Mouse (Mus musculus) lung, embryonic 14.5 days (tissue): ENCODE measurements around the gene Fchsd2. TPM values are rescaled to one million over a fixed set of nuclear protein-coding genes. Genes with fewer than 3 reads are reported as not detected.
A peak's percentile ranks its signal among the peaks of the same experiment; 100 is the strongest.

Experiments used
- ATAC-seq: fragments of 200-750 bp; cut with Nextera tagmentation; 2 replicates; pipeline ENCODE4 v1.8.0; 2017; ENCODE audit warnings: mild to moderate bottlenecking, moderate TSS enrichment, moderate library complexity; ENCODE audit not compliant: insufficient read depth
- DNase-seq: peaks from one replicate; pipeline ENCODE4 v3.0.0-alpha.2; 2015
- H3K27ac ChIP-seq: fragments of 300-500 bp; sonication (generic); 2 replicates; pipeline ENCODE4 v1.5.1; 2014; ENCODE audit warnings: low read depth, mild to moderate bottlenecking, moderate library complexity
- H3K27me3 ChIP-seq: fragments of 300-500 bp; sonication (generic); 2 replicates; pipeline ENCODE4 v1.6.1; 2014; ENCODE audit warnings: low read length, control low read depth; ENCODE audit not compliant: insufficient read depth
- H3K36me3 ChIP-seq: fragments of 300-500 bp; sonication (generic); 2 replicates; pipeline ENCODE4 v1.6.1; 2014; ENCODE audit warnings: control low read depth; ENCODE audit not compliant: insufficient read depth
- H3K4me1 ChIP-seq: fragments of 300-500 bp; sonication (generic); 2 replicates; pipeline ENCODE4 v1.6.1; 2014; ENCODE audit warnings: antibody characterized with exemption, control low read depth; ENCODE audit not compliant: insufficient read depth
- H3K4me2 ChIP-seq: fragments of 300-500 bp; sonication (generic); 2 replicates; pipeline ENCODE4 v1.6.1; 2014; ENCODE audit warnings: mild to moderate bottlenecking
- H3K4me3 ChIP-seq: fragments of 300-500 bp; sonication (generic); 2 replicates; pipeline ENCODE4 v1.5.1; 2014; ENCODE audit warnings: low read depth, low read length
- H3K9ac ChIP-seq: fragments of 300-500 bp; sonication (generic); 2 replicates; pipeline ENCODE4 v1.6.1; 2014
- H3K9me3 ChIP-seq: fragments of 300-500 bp; sonication (generic); 2 replicates; pipeline ENCODE4 v1.6.1; 2016; ENCODE audit warnings: low read depth, low read length, control low read depth
- CTCF ChIP-seq: IDR thresholded peaks from 2 replicates; pipeline ENCODE4 v1.5.1; 2016; ENCODE audit warnings: antibody characterized with exemption, low read depth
- WGBS: fragments of 180-500 bp; shearing (Covaris S2); extraction: QIAGEN DNeasy Blood & Tissue Kit; methylation state at CpG from one replicate; pipeline ENCODE4 v1.1.7; 2014; 5-methylcytosine and 5-hydroxymethylcytosine counted together
- polyA plus RNA-seq: library from polyadenylated mRNA; unstranded; fragments of >200 nt; fragmentation: Nextera tagmentation; extraction: Ambion mirVana; gene quantifications from 2 replicates; pipeline ENCODE4 v1.2.1, GENCODE M21; 2014

Gene Fchsd2
- polyA plus RNA-seq, 1 experiment from 2014 or later = 23.8 TPM

DNA sequence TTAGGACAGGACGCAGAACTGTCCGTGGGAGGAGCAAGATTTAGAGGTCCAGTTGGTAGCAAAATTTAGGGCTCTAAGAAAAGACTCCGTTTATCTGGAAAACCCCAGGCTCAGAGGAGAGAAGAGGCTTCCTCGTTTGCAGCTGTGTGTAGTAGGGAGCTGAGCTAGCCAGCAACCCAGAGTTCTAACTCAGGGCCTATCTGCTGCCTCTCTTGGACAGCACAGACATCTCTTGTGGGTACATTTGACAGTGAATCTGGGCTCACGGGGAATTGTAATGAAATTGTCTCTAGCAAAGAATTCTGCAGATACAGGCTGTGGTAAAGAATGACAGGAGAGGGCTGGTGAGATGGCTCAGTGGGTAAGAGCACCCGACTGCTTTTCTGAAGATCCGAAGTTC lies 210.0 kb downstream of the Fchsd2 start:
- H3K27me3 ChIP-seq = peaks cover 7% of the 10 kb centered on the region; the same call in 1 of the 2 replicates
- no peak for ATAC-seq
- H3K36me3 ChIP-seq = no peaks in the 10 kb centered on the region
- no peaks in the 10 kb centered on the region for H3K4me1 ChIP-seq
- no peak for DNase-seq
- H3K4me2 ChIP-seq = peak overlapping the region; percentile 82
- H3K4me3 ChIP-seq = peak overlapping the region; percentile 61
- peak overlapping the region; percentile 63; the same call in 1 of the 2 replicates for H3K9ac ChIP-seq
- TF ChIP-seq CTCF = no peak
- H3K9me3 ChIP-seq = no peaks in the 10 kb centered on the region
- WGBS = 27% methylated on average over 7 of the region's 7 CpGs
- H3K27ac ChIP-seq = peak overlapping the region; percentile 37

DNA sequence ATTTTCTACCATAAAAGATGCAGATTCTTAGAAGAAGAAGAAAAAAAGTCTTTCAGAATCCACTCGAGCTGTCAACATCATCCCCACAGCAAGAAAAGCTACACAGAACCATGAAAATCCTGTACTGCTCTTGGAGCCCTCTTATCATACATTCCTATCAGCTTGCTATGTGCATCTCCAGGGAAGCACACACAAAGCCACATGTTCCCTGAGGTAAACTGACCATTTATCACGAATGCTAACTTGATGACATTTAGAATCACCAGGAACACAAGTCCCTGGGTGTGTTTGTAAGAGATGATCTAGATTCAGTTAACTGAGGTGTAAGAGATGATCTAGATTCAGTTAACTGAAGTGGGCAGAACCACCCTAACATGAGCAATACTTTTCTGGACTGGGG lies 214.2 kb downstream of the Fchsd2 start:
- 23% methylated on average over 2 of the region's 2 CpGs for WGBS
- no peak overlapping the region for H3K27ac ChIP-seq

DNA sequence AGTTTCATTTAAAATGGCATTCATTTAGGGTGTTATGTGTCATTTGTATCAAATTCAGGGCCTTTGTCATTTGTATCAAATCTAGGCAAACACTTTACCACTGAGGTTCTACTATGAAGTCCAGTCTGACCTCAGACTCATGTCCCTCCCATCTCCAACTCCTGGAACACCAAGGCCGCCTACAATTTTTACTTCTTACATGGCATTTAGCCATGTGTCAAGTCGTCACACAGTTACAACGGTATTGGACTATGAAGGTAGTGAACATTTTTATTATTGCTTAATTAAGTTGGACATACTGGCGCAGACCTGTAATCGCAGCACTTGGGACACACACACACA lies 217.3 kb downstream of the Fchsd2 start:
- Histone ChIP-seq H3K4me2 (peak overlapping the region; percentile 64), H3K4me1 (no peaks in the 10 kb centered on the region), H3K9me3 (no peaks in the 10 kb centered on the region), H3K4me3 (peak overlapping the region; percentile 49), H3K36me3 (no peaks in the 10 kb centered on the region), H3K9ac (peak overlapping the region; percentile 68), H3K27ac (peak overlapping the region; percentile 98), H3K27me3 (no peaks in the 10 kb centered on the region)
- no peak for DNase-seq
- 31% methylated on average over 5 of the region's 5 CpGs for WGBS
- TF ChIP-seq CTCF = no peak
- no peak for ATAC-seq

More for the DNA sequence above, 214.2 kb downstream of the Fchsd2 start:
- H3K4me3 ChIP-seq = no peak overlapping the region
- DNase-seq (no peak), ATAC-seq (no peak)
- H3K9ac ChIP-seq = no peak overlapping the region
- no peak overlapping the region for H3K4me2 ChIP-seq
- no peaks in the 10 kb centered on the region for H3K27me3 ChIP-seq
- no peaks in the 10 kb centered on the region for H3K4me1 ChIP-seq
- no peak for TF ChIP-seq CTCF
- no peaks in the 10 kb centered on the region for H3K36me3 ChIP-seq
- no peaks in the 10 kb centered on the region for H3K9me3 ChIP-seq

DNA sequence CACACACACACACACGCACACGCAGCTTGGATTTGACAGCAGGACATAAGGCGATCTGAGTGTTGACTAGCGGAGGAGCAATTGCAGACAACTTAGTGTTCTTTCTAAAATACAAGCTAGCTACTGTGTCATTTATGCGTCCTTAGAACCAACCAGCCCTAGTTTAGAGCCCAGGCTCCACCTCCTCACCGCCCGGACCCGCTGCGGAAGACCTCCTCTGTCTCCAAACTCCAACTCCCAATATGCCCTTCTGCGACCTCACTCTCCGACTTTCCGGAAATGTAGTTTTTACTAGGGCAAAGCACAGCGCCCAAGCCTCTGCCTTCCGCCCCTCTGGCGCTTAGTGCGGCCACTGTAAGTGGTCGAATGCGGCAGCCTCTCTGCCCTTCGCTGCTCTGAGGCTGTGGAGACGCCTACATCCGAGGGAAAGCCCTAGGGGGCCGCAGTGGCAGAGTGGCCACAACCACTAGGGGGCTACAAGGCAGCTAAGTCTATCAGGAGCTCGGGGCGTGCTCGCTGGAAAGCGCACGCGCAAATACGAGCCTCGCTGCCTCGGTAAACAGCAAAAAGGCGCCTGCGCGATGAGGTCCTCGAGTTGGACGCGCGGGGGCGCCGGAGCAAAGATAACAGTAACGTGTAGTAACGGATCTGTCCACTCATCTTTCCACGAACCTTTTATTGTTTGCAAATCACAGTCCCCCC lies 217.8 kb downstream of the Fchsd2 start:
- H3K36me3 ChIP-seq = no peaks in the 10 kb centered on the region
- 1% methylated on average over 43 of the region's 43 CpGs for WGBS
- peak overlapping the region; percentile 68 for H3K9ac ChIP-seq
- peak; percentile 97 for ATAC-seq
- no peaks in the 10 kb centered on the region for H3K9me3 ChIP-seq
- peak; percentile 97 for TF ChIP-seq CTCF
- peak; percentile 100 for DNase-seq
- peak overlapping the region; percentile 49 for H3K4me3 ChIP-seq
- H3K4me1 ChIP-seq = no peaks in the 10 kb centered on the region
- peak overlapping the region; percentile 64 for H3K4me2 ChIP-seq
- peak overlapping the region; percentile 98 for H3K27ac ChIP-seq
- no peaks in the 10 kb centered on the region for H3K27me3 ChIP-seq

DNA sequence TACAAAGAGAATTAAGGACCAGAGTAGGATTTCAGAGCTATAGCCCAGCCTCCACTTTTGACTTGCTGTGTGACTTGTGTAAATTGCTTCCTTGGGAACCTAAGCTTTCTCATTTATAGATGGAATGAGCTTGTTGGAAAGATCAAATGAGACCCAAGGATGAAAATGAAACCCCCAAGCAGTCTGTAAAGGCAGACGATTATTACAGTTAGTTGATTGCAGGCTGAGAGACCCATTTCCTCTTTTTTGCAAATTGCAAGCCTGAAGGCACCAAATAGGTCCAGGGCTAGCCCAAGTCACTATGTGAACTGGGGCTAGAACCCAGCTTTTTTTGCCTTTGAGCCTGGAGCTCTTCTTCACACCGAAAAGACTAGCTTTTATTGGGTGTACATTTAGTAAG lies 218.4 kb downstream of the Fchsd2 start:
- Histone ChIP-seq H3K4me1 (no peaks in the 10 kb centered on the region), H3K4me2 (peak overlapping the region; percentile 64), H3K27me3 (no peaks in the 10 kb centered on the region), H3K36me3 (no peaks in the 10 kb centered on the region), H3K27ac (peak overlapping the region; percentile 7; the same call in 1 of the 2 replicates), H3K9me3 (no peaks in the 10 kb centered on the region), H3K9ac (no peak overlapping the region; the same call in 1 of the 2 replicates), H3K4me3 (peak overlapping the region; percentile 49; the same call in 1 of the 2 replicates)
- ATAC-seq = no peak
- 31% methylated on average over 2 of the region's 2 CpGs for WGBS
- no peak for DNase-seq
- no peak for TF ChIP-seq CTCF

DNA sequence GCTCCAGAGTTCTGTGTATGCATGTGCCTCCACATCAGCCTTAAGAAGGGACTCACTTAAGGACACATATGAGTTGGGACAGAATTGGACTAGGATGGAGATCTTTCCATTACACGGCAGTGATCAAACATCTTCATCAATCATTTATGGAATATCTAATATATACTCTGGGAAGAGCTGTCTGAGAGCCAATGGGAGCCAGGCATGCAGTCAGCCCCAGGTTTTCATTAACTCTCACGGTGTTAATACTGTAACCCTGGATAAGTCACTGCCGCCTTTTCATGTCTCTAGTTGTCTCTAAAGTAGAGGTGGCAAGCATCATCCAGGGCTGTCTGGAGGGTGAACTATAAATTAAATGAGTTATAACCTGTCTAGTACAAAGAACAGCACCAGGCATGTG lies 220.4 kb downstream of the Fchsd2 start:
- DNase-seq (no peak), ATAC-seq (no peak)
- Histone ChIP-seq H3K9ac (no peak overlapping the region), H3K4me3 (no peak overlapping the region), H3K27me3 (no peaks in the 10 kb centered on the region), H3K36me3 (no peaks in the 10 kb centered on the region), H3K4me2 (no peak overlapping the region), H3K27ac (no peak overlapping the region), H3K4me1 (no peaks in the 10 kb centered on the region), H3K9me3 (no peaks in the 10 kb centered on the region)
- 58% methylated on average over 3 of the region's 3 CpGs for WGBS
- no peak for TF ChIP-seq CTCF

DNA sequence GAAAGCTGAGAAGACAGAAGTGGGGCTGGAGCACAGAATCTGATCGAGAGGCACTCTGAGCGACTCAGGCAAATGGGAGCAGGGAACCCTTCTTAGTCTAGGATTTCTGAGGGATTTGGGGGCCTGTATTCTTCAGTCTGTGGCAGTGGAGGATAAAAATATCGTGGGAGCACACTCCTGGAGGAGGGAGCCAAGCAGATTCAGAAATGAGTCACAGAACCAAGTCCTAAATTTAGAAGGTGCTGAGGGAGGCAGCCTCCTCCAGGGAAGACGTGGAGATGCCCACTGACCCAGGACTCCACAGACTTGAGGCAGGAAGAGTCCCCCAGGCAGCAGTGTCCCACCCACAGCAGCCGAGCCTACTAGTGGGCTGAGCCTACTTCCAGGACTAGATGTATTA lies 221.7 kb downstream of the Fchsd2 start:
- ATAC-seq (no peak), DNase-seq (no peak)
- H3K9ac ChIP-seq = no peak overlapping the region
- no peak overlapping the region for H3K4me3 ChIP-seq
- H3K27ac ChIP-seq = no peak overlapping the region
- H3K36me3 ChIP-seq = no peaks in the 10 kb centered on the region
- no peak for TF ChIP-seq CTCF
- 64% methylated on average over 5 of the region's 5 CpGs for WGBS
- no peaks in the 10 kb centered on the region for H3K4me1 ChIP-seq
- H3K9me3 ChIP-seq = no peaks in the 10 kb centered on the region
- H3K4me2 ChIP-seq = no peak overlapping the region
- 0 out of 2 replicates have a peak, but pooled peaks cover 3% of the 10 kb centered on the region for H3K27me3 ChIP-seq
